Mouse (Mus musculus) induced T-regulatory cell, adult 2 months (primary cell): ENCODE data around the gene Naa40.

Source experiments
- DNase-seq: peaks from one replicate; pipeline ENCODE4 v3.0.0-alpha.2; 2012; ENCODE audit warnings: low read depth

Gene Naa40

GRCm38 (mm10) chr19:7214484-7214883 lies 26.5 kb downstream of the Naa40 start:
- DNase-seq: no peak

- no peak for DNase-seq
Observed at GRCm38 (mm10) chr19:7213010-7213409, 28.0 kb downstream of the Naa40 start.

- no peak for DNase-seq
Observed at GRCm38 (mm10) chr19:7212216-7212615, 28.8 kb downstream of the Naa40 start.

GRCm38 (mm10) chr19:7209907-7210646 lies 30.9 kb downstream of the Naa40 start:
- no peak for DNase-seq

- peak; percentile 97 for DNase-seq
Observed at GRCm38 (mm10) chr19:7205753-7206736, 34.9 kb downstream of the Naa40 start, which contains the start of gene Otub1. Gene Otub1 (minus strand): TSS chr19:7206316.

GRCm38 (mm10) chr19:7205326-7205725 lies 35.7 kb downstream of the Naa40 start:
- no peak for DNase-seq

- no peak for DNase-seq
Observed at GRCm38 (mm10) chr19:7204898-7205297, 36.1 kb downstream of the Naa40 start.

GRCm38 (mm10) chr19:7200427-7200826 lies 40.6 kb downstream of the Naa40 start:
- DNase-seq: no peak

GRCm38 (mm10) chr19:7199089-7199488 lies 41.9 kb downstream of the Naa40 start:
- no peak for DNase-seq

- DNase-seq: no peak
Observed at GRCm38 (mm10) chr19:7197445-7197844, 43.5 kb downstream of the Naa40 start.

GRCm38 (mm10) chr19:7196741-7197270 lies 44.2 kb downstream of the Naa40 start:
- no peak for DNase-seq

- peak; percentile 51 for DNase-seq
Observed at GRCm38 (mm10) chr19:7195900-7196728, 44.9 kb downstream of the Naa40 start.

- no peak for DNase-seq
Observed at GRCm38 (mm10) chr19:7192561-7192967, 48.4 kb downstream of the Naa40 start.

- no peak for DNase-seq
Observed at GRCm38 (mm10) chr19:7191639-7192038, 49.3 kb downstream of the Naa40 start.

- DNase-seq: no peak
Observed at GRCm38 (mm10) chr19:7190986-7191385, 50.0 kb downstream of the Naa40 start.

GRCm38 (mm10) chr19:7189026-7189425 lies 52.0 kb downstream of the Naa40 start:
- DNase-seq: no peak

GRCm38 (mm10) chr19:7187157-7187556 lies 53.8 kb downstream of the Naa40 start:
- DNase-seq: no peak

GRCm38 (mm10) chr19:7185715-7186291 lies 55.2 kb downstream of the Naa40 start:
- DNase-seq: no peak

- no peak for DNase-seq
Observed at GRCm38 (mm10) chr19:7185059-7185458, 55.9 kb downstream of the Naa40 start.

- DNase-seq: no peak
Observed at GRCm38 (mm10) chr19:7183419-7183818, 57.6 kb downstream of the Naa40 start.

- no peak for DNase-seq
Observed at GRCm38 (mm10) chr19:7182273-7182949, 58.6 kb downstream of the Naa40 start.
